ENCODE assay signal across 8 mouse cellular contexts in the genomic region with DNA sequence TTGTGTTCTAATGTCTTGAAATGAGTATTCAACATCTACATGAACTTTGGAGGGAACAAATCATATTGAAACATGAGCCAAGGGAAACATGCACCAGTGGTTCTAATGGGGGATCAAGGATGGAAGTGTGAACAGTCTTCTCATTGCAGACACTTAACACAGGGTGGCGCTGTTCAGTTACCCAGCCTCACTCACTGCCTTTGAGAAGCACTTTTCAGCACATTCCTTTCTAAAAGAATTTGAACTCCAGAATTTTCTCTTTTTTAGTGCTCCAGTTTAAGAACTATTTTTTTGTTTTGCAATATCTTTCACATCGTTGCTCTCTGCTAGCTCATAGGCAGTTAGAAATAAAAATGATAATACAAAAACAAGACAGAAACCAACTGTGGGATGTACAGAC.
DNase-seq lines count a peak whose midpoint lies in the region; ATAC-seq and TF ChIP-seq lines count a peak whose summit lies in the region.

No protein-coding gene starts in this region.

- 24% methylated on average over 2 of the region's 2 CpGs for WGBS in hindbrain, embryonic 11.5 days
- WGBS in hindbrain, embryonic 12.5 days = 27% methylated on average over 2 of the region's 2 CpGs
- 3% methylated on average over 2 of the region's 2 CpGs for WGBS in lung, postnatal 0 days

- no peak overlapping the region for H3K9ac ChIP-seq in hindbrain, embryonic 11.5 days (ENCODE audit: low read depth, low read length)
- no peak overlapping the region for H3K9ac ChIP-seq in hindbrain, embryonic 12.5 days
- no peak overlapping the region for H3K9ac ChIP-seq in lung, postnatal 0 days (replicated peaks; ENCODE audit: low read depth)

- H3K9me3 ChIP-seq in hindbrain, embryonic 11.5 days (ENCODE audit: control insufficient read depth, low read length) = no peaks in the 10 kb centered on the region
- no peaks in the 10 kb centered on the region for H3K9me3 ChIP-seq in hindbrain, embryonic 12.5 days (replicated peaks)
- no peaks in the 10 kb centered on the region for H3K9me3 ChIP-seq in lung, postnatal 0 days (ENCODE audit: low read length)

- no peak overlapping the region for H3K27ac ChIP-seq in hindbrain, embryonic 11.5 days (ENCODE audit: low read depth, low read length)
- H3K27ac ChIP-seq in hindbrain, embryonic 12.5 days = no peak overlapping the region
- no peak overlapping the region for H3K27ac ChIP-seq in lung, postnatal 0 days (ENCODE audit: low read length)

- no peak for TF ChIP-seq EP300 in lung, postnatal 0 days (IDR thresholded peaks at IDR 0.05)

- no peaks in the 10 kb centered on the region for H3K4me1 ChIP-seq in hindbrain, embryonic 11.5 days (replicated peaks; ENCODE audit: control insufficient read depth, insufficient read depth, low read length)
- H3K4me1 ChIP-seq in hindbrain, embryonic 12.5 days = no peaks in the 10 kb centered on the region
- H3K4me1 ChIP-seq in lung, postnatal 0 days (ENCODE audit: insufficient read depth, low read depth, low read length) = no peaks in the 10 kb centered on the region

- H3K36me3 ChIP-seq in hindbrain, embryonic 11.5 days (ENCODE audit: control insufficient read depth, insufficient read depth, low read length) = no peaks in the 10 kb centered on the region
- H3K36me3 ChIP-seq in hindbrain, embryonic 12.5 days = no peaks in the 10 kb centered on the region
- H3K36me3 ChIP-seq in lung, postnatal 0 days (ENCODE audit: insufficient read depth, low read length) = no peaks in the 10 kb centered on the region

- H3K4me2 ChIP-seq in hindbrain, embryonic 11.5 days (replicated peaks; ENCODE audit: low read depth, low read length) = no peak overlapping the region
- H3K4me2 ChIP-seq in hindbrain, embryonic 12.5 days (replicated peaks) = no peak overlapping the region
- H3K4me2 ChIP-seq in lung, postnatal 0 days (replicated peaks; ENCODE audit: low read depth, low read length) = no peak overlapping the region

- peak; percentile 80 for TF ChIP-seq CTCF in lung, postnatal 0 days (IDR thresholded peaks at IDR 0.05)

- no peak overlapping the region for H3K4me3 ChIP-seq in hindbrain, embryonic 11.5 days (ENCODE audit: low read depth, low read length)
- no peak overlapping the region for H3K4me3 ChIP-seq in hindbrain, embryonic 12.5 days
- no peak overlapping the region for H3K4me3 ChIP-seq in lung, postnatal 0 days (ENCODE audit: low read depth, low read length)

- no peak for ATAC-seq in hindbrain, embryonic 11.5 days (ENCODE audit: low FRiP score)
- no peak for ATAC-seq in hindbrain, embryonic 12.5 days (ENCODE audit: low FRiP score)
- peak; percentile 56 for ATAC-seq in CD4-positive, CD25-positive, alpha-beta regulatory T cell, adult 4 months
- peak; percentile 46 for ATAC-seq in activated CD4-positive, CD25-positive, alpha-beta regulatory T cell, adult 4 months
- ATAC-seq in lung, postnatal 0 days = peak; percentile 57; the same call in 1 of the 2 replicates

- H3K27me3 ChIP-seq in hindbrain, embryonic 11.5 days (ENCODE audit: control insufficient read depth, insufficient read depth, low read length) = no peaks in the 10 kb centered on the region
- no peaks in the 10 kb centered on the region for H3K27me3 ChIP-seq in hindbrain, embryonic 12.5 days
- H3K27me3 ChIP-seq in lung, postnatal 0 days (replicated peaks; ENCODE audit: insufficient read depth, low read length) = no peaks in the 10 kb centered on the region

- peak; percentile 57 for DNase-seq in hindbrain, embryonic 11.5 days (ENCODE audit: low spot score)
- peak; percentile 7 for DNase-seq in kidney, adult 11 months
- peak; percentile 81 for DNase-seq in lung, postnatal 0 days (ENCODE audit: low spot score)
- DNase-seq in urinary bladder, postnatal 10 days (ENCODE audit: low spot score) = no peak
- DNase-seq in urinary bladder, postnatal 14 days (ENCODE audit: low spot score) = no peak

Comparison
In these comparisons a context has a peak if more than half of its experiments do, and no peak if none do; other contexts are left out.
1. ATAC-seq: peak in CD4-positive, CD25-positive, alpha-beta regulatory T cell, adult 4 months (single experiment), activated CD4-positive, CD25-positive, alpha-beta regulatory T cell, adult 4 months (single experiment) and lung, postnatal 0 days (single experiment); none in hindbrain, embryonic 11.5 days (single experiment) and hindbrain, embryonic 12.5 days (single experiment).
2. DNase-seq: peak in hindbrain, embryonic 11.5 days (single experiment), kidney, adult 11 months (single experiment) and lung, postnatal 0 days (single experiment); none in urinary bladder, postnatal 10 days (single experiment) and urinary bladder, postnatal 14 days (single experiment).